Mouse (Mus musculus): ENCODE results near the gene Osbpl6. TPM values are rescaled to one million over a fixed set of nuclear protein-coding genes. Genes with fewer than 3 reads are reported as not detected.

Osbpl6 gene
- total and polyA plus RNA-seq, 3 experiments, result 0.22 TPM; not detected in 2

DNA sequence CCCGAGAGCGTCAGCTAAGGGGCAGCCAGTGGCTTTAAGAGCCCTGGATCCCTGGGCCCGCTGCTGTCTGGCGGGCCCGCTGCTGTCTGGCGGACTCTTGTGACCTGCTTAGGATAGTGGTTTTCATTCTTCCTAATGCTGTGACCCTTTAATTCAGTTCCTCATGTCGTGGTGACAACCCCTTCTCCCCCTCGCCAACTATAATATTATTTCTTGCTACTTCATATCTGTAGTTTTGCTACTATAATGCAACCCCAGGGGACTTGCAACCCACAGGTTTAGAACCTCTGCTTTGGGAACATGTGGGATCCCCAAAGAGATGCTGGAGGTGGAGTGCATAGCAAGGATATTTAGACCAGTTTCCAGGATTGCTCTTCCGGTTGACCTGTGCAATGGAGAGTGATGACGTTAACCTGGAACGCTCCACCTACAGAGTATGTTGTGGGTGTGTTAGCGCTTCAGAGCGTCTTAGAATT lies 242.4 kb downstream of the Osbpl6 start:
- H3K9me3 ChIP-seq (replicated peaks), result no peaks in the 10 kb centered on the region; the same call in 1 of the 2 replicates
- no peaks in the 10 kb centered on the region for H3K27me3 ChIP-seq (ENCODE audit: insufficient read depth, low read length)
- TF ChIP-seq GATA2 (IDR thresholded peaks at IDR 0.05; ENCODE audit: borderline replicate concordance, low read depth, low read length) (no peak), TAL1 (conservative IDR thresholded peaks at IDR 0.05; ENCODE audit: low read depth, low read length) (no peak), POLR2AphosphoS5 (IDR thresholded peaks at IDR 0.05; ENCODE audit: insufficient replicate concordance, low read depth, low read length) (no peak), GATA1 (IDR thresholded peaks at IDR 0.05; ENCODE audit: borderline replicate concordance, low read length) (no peak), CTCF (IDR thresholded peaks at IDR 0.05; ENCODE audit: low read depth, low read length) (no peak)
- H3K36me3 ChIP-seq (replicated peaks), result no peaks in the 10 kb centered on the region
- H3K4me1 ChIP-seq (ENCODE audit: insufficient read depth, low read depth, low read length), result peaks cover 30% of the 10 kb centered on the region
- ATAC-seq (ENCODE audit: extremely low read depth, insufficient number of reproducible peaks, low FRiP score, poor library complexity, severe bottlenecking), result no peak
- peak overlapping the region; percentile 91; the same call in 1 of the 2 replicates for H3K4me3 ChIP-seq (ENCODE audit: low read depth, low read length)
- peak; percentile 2 for DNase-seq (ENCODE audit: low spot score)

Other genes with a start within 250 kb of the Osbpl6 start
- gene Pde11a, start 67.7 kb upstream of the Osbpl6 start, total RNA-seq (2014; fragmentation: Nextera tagmentation), result 1.5 and 2.3 TPM in 2 replicates
- 0.29 and 0.38 TPM in 2 replicates for gene Pde11a, start 67.7 kb upstream of the Osbpl6 start, total RNA-seq (2017)
- gene Pde11a, start 67.7 kb upstream of the Osbpl6 start, polyA plus RNA-seq (2012), result 0.04 and 0.06 TPM in 2 replicates
- gene Cyct, start 46.1 kb upstream of the Osbpl6 start, total RNA-seq (2014; fragmentation: Nextera tagmentation), result not detected in 2 replicates
- gene Cyct, start 46.1 kb upstream of the Osbpl6 start, total RNA-seq (2017), result not detected in 2 replicates
- not detected in 2 replicates for gene Cyct, start 46.1 kb upstream of the Osbpl6 start, polyA plus RNA-seq (2012)
- 39.1 and 43.3 TPM in 2 replicates for gene Rbm45, start 36.5 kb upstream of the Osbpl6 start, total RNA-seq (2014; fragmentation: Nextera tagmentation)
- gene Rbm45, start 36.5 kb upstream of the Osbpl6 start, total RNA-seq (2017), result 100 and 108 TPM in 2 replicates
- gene Rbm45, start 36.5 kb upstream of the Osbpl6 start, polyA plus RNA-seq (2012), result 19.9 and 23.2 TPM in 2 replicates
- 18.6 and 24.2 TPM in 2 replicates for gene Prkra, start 241.5 kb downstream of the Osbpl6 start, total RNA-seq (2014; fragmentation: Nextera tagmentation)
- 21.3 and 23.1 TPM in 2 replicates for gene Prkra, start 241.5 kb downstream of the Osbpl6 start, total RNA-seq (2017)
- gene Prkra, start 241.5 kb downstream of the Osbpl6 start, polyA plus RNA-seq (2012), result 7.4 and 9.6 TPM in 2 replicates
- not detected in 2 replicates for gene Pjvk, start 242.0 kb downstream of the Osbpl6 start, total RNA-seq (2014; fragmentation: Nextera tagmentation)
- 0.27 TPM in 1 of 2 replicates, not detected in the other for gene Pjvk, start 242.0 kb downstream of the Osbpl6 start, total RNA-seq (2017)
- not detected in 2 replicates for gene Pjvk, start 242.0 kb downstream of the Osbpl6 start, polyA plus RNA-seq (2012)